Mouse (Mus musculus): ENCODE results near the gene Mtmr1.

Gene Mtmr1

GRCm38 (mm10) chrX:71442916-71443315 lies 78.4 kb downstream of the Mtmr1 start:
- no peak for DNase-seq (ENCODE audit: low read depth, low spot score)

- no peak for DNase-seq (ENCODE audit: low read depth, low spot score)
These were observed 91.6 kb downstream of the Mtmr1 start for GRCm38 (mm10) chrX:71456078-71456737.

GRCm38 (mm10) chrX:71464138-71464826 lies 99.7 kb downstream of the Mtmr1 start:
- DNase-seq (ENCODE audit: low read depth, low spot score) = no peak

DNA sequence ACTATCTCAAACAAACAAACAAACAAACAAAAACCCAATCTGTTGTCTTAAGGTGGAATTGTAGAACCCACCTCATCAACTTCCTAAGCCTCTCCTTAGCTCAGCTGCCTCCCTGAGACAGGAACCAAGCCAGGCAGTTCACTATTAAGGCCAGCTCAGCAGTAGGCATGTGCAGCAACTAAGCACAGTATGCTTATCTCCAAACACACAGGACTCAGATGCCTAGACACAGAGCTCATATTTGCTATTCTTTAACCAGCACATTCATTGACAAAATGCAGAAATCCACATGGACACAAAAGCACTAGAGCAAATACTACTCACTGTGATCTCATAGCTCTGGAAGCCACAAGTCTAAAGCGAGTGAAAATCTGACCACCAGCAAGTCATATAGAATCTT lies 100.9 kb downstream of the Mtmr1 start:
- no peak for DNase-seq (ENCODE audit: low read depth, low spot score)

DNA sequence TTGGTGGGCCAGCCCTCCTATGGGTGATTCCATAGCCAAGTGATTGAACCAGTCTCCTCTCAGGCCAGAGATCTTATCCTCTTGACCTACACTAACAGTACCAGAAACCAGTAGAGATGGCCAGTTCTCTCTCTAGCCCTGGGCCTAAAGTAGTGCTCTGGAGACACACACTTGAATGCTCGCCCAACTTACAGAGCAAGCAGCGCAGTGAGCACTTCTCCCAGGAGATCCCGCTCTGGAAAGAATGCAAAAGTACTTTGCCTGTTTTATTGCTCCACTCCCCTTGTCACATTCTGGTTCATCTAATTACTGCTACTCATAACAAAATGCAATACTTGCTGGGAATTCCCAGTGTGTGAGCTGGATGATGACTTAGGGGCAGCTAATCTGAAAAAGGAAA lies 102.9 kb downstream of the Mtmr1 start:
- no peak for DNase-seq (ENCODE audit: low read depth, low spot score)

Measured in mesoderm, embryonic 11.5 days (tissue).